Mouse (Mus musculus): ENCODE results near the gene Wdr26.

Wdr26 gene

DNA sequence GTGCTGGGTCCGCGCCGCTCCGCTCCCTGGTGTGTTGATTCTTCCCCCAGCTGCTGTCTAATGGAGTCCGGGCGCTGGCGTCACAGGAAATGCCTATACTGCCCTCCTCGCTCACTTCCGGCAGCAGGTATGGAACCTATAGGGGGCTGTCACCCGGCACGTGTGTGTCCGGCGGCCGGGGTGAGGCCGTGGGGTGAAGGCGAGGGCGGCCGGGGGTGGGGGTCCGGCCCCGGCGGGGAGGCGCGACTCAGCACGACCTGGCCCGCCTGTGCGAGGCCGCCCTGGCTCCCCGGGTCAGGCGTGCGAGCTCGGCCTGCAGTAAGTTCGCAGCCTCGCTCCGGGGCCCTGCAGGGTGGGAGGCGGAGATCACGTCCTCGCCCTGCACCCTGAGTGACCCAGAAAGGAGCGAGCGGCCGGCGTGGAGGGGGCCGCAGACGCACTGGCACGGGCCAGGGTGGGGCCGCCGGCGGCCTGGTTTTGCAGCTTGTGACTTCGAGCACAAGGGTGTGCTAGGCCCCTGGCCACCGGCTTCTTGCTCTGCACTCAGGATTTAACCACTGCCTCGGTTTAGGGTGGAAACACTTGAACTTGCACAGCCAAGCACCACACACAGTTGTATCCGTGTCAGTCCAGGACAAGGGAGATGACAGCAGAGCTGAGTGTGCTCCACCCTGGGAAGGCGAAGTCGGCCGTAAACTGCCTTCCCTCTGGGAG is at the start of gene Wdr26:
TSS of gene Wdr26 (minus strand) at position 82 of the 714 bp plus-strand sequence.
- peak; percentile 88 for DNase-seq (ENCODE audit: low spot score)

DNA sequence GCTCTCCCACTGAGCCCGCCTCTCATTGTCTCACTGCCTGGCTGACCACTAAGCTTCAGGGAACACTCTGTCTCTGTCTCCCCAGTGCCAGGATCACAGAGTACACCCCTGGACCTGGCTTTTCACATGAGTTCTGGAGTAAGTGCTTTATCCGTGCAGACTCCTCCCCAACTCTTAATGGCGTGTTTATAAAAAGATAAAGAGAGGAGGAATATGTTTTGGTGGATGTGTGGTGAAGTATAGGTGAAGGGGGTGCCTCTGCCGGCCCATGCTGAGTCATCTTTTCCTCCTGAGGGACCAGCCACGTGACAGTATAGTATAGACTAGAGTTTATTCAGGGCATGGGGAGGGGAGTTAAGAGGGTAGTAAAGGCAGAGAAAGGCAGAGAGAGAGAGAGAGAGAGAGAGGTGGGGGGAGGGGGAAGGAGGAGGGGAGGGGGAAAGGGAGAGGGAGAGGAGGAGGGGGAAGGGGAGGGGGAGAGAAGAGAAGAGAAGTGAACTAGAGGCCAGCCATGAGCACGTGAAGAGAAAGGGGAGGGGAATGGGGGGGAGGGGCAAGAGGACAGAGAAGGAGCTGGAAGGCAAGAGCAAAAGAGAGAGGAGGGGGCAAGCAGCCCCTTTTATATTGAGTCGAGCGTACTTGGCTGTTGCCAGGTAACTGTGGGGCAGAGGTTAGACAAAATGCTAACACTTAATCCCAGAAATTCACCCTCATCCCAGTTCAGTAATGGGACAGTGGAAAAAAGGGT is 49.3 kb upstream of the Wdr26 start:
- peak; percentile 34 for DNase-seq (ENCODE audit: low spot score)

DNA sequence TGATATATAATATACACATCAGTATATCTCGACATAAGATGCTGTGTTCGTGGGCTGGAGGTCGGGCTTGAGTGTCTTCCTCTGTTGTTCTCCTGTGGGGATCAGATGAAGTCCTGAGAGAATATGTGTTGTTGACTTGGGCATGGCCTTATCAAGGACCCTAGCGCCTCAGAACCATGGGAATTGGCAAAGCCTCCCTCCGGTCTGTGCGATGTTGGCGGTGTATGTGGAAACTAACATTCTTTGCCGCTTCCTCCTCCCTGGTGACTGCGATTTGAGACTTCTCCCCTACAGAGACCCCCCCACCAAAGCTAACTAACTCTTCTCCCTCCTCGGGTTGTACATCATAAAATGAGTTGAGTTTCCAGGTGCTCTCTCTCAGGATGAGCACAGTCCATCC is 48.6 kb upstream of the Wdr26 start:
- no peak for DNase-seq (ENCODE audit: low spot score)

- no peak for DNase-seq (ENCODE audit: low spot score)
Measured at GRCm38 (mm10) chr1:181259626-181260410, 48.0 kb upstream of the Wdr26 start.

DNA sequence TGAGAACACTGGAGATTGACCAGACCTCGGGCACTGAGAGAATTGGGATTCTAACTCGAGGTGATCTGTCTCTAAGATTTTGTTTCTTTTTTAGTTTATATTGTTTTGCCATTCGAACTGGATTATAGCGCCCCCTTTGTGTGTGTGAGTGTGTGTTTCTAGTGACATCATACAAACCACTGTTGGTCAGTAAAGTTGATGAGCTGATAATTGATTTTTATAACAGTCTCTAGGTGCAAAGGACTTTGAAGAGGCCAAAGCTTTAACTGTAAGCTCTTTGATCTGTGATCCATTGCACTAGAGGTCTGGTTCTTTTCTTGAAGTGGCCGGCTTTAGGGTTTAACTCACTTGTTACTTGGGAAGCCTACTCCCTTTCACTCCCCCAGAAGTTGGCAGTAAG is 47.3 kb upstream of the Wdr26 start:
- DNase-seq (ENCODE audit: low spot score), result peak; percentile 42

DNA sequence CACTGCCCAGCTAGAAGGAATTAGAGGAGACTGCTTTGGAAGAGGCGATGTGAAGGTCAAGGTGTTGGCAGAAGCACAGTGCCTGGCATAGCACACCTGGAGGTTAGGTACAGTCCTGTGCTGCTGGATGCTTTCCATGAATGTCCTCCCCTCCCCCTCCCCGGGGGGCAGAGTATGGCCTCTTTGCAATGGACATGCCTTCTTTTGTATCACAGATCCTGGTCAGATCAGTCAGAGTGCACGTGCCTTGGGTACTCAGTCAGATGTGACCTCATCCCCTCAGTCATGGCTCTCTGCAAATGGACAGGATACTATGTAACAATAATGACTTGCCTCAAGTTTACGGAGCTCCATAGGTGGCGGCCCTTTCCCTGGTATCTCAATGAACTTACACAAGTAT is 46.8 kb upstream of the Wdr26 start:
- peak; percentile 65 for DNase-seq (ENCODE audit: low spot score)

DNA sequence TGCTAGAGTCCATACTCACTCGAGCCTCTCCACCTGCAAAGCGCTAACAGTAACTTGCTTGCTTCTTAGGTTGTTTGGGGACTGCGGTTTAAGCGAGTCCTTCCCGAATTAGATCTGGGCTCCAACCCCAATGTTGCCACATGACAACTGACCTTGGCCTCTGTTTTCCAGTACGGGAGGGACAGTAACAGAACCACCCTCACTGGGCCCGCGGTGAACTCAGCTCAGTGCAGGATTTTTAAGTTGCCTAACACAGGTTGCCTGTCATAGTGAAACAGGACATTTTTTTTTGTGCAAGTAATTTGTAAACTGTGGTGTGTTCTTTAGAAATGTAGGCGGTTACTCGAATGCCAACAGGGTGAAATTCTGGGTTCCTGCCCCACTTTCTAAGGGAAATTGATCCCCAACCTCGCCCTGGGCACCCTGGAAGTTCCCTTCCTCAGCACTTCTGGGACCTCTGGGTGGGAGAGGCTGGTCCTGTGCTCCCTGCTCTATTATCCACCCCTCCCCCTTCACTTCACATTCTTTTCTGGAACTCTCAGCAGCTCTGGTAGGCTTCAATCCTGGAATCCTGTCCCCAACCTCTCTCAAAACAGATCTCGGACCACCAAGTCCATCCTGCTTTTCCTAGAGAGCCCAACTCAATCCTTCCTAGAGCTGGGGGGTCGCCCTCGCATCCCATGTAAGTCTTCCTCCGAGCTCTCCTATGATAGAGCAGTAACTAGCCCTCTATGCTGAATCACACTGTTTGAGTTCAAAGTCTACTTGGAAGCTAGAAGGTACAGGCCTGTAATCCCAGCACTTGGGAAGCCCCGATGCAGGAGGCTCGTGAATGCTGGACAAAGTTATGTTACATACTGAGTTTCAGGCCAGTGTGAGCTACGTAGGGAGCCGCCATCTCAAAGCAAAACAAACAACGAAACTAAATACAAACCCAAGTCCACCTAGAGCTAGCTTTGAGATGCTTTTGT is 46.1 kb upstream of the Wdr26 start:
- peak; percentile 64 for DNase-seq (ENCODE audit: low spot score)

DNA sequence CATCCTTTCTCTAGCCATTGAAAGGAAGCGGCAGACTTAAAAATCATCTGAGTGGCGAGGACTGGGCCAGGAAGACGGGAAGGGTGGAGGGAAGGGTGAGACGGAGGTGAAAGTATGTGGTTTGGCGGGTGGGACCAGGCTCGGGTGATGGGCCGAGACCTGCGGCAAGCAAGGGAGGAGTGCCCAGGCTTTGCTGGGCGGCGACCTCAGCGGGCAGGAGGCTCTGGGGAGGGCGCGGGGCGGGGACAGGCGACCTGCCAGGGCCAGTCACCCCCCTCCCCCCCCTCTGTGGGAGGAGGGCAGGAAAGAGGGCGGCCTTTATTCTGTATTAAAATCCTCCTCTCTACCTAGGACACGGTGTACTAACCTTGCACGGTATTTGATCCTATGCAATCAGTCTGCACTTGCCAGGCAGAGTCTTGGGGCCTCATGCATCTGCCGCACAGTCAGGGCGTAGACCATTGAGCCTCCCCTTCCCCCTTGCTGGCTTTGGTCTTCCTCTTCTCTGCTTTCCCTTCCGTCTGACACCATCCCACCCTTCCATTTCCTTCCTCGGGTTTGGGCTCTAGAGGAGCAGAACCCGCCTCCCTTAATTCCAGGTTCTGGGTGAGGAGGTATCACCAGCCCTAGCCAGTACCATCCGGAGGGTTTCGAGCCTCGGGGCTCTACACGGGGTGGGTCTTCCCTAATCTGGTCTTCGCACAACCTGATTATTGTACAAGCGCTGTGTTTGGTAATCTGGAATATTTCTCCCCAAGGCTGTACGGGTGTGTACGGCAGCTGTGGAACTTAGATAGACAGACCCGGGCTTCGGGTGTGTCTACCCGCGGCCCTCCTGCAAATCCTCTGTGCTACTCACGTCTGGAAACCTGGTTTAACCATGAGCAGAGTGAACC is 45.1 kb upstream of the Wdr26 start:
- peak; percentile 80 for DNase-seq (ENCODE audit: low spot score)

GRCm38 (mm10) chr1:181255891-181256688 is 44.3 kb upstream of the Wdr26 start:
- DNase-seq (ENCODE audit: low spot score), result peak; percentile 69

- DNase-seq (ENCODE audit: low spot score), result no peak
Measured at GRCm38 (mm10) chr1:181255450-181255849, 43.6 kb upstream of the Wdr26 start.

GRCm38 (mm10) chr1:181251624-181252023 is 39.8 kb upstream of the Wdr26 start:
- DNase-seq (ENCODE audit: low spot score), result no peak

- no peak for DNase-seq (ENCODE audit: low spot score)
Measured at GRCm38 (mm10) chr1:181250961-181251360, 39.2 kb upstream of the Wdr26 start.

GRCm38 (mm10) chr1:181249537-181249936 is 37.7 kb upstream of the Wdr26 start:
- DNase-seq (ENCODE audit: low spot score), result no peak

GRCm38 (mm10) chr1:181247175-181247574 is 35.4 kb upstream of the Wdr26 start:
- DNase-seq (ENCODE audit: low spot score), result no peak

- DNase-seq (ENCODE audit: low spot score), result no peak
Measured at GRCm38 (mm10) chr1:181246487-181247138, 34.8 kb upstream of the Wdr26 start.

GRCm38 (mm10) chr1:181245554-181246486 is 34.0 kb upstream of the Wdr26 start:
- no peak for DNase-seq (ENCODE audit: low spot score)

GRCm38 (mm10) chr1:181245067-181245466 is 33.3 kb upstream of the Wdr26 start:
- no peak for DNase-seq (ENCODE audit: low spot score)

GRCm38 (mm10) chr1:181241185-181241584 is 29.4 kb upstream of the Wdr26 start:
- DNase-seq (ENCODE audit: low spot score), result no peak
